Mouse (Mus musculus) embryonic facial prominence, embryonic 11.5 days (tissue): Measurements from ENCODE around the gene Mrpl14. TPM values are rescaled to one million over a fixed set of nuclear protein-coding genes. Genes with fewer than 3 reads are reported as not detected.

Experiments
- ATAC-seq: fragments of 200-750 bp; cut with Nextera tagmentation; replicated peaks from 2 replicates; pipeline ENCODE4 v1.8.0; 2017; ENCODE audit warnings: low read depth; ENCODE audit not compliant: insufficient number of reproducible peaks, low FRiP score, low TSS enrichment
- DNase-seq: peaks from one replicate; pipeline ENCODE4 v3.0.0-alpha.2; 2015; ENCODE audit warnings: low spot score
- H3K27ac ChIP-seq: fragments of 300-500 bp; sonication (generic); replicated peaks from 2 replicates; pipeline ENCODE4 v1.5.1; 2014; ENCODE audit warnings: mild to moderate bottlenecking, low read depth, low read length, control low read depth
- H3K27me3 ChIP-seq: fragments of 300-500 bp; sonication (generic); 2 replicates; pipeline ENCODE4 v1.6.1; 2014; ENCODE audit warnings: mild to moderate bottlenecking, low read length, moderate library complexity, mixed read lengths; ENCODE audit not compliant: control insufficient read depth, insufficient read depth
- H3K36me3 ChIP-seq: fragments of 300-500 bp; sonication (generic); replicated peaks from 2 replicates; pipeline ENCODE4 v1.6.1; 2014; ENCODE audit warnings: low read depth, mild to moderate bottlenecking, low read length, moderate library complexity, mixed read lengths; ENCODE audit not compliant: control insufficient read depth, insufficient read depth
- H3K4me1 ChIP-seq: fragments of 300-500 bp; sonication (generic); 2 replicates; pipeline ENCODE4 v1.6.1; 2014; ENCODE audit warnings: low read length, mixed read lengths; ENCODE audit not compliant: control insufficient read depth, insufficient read depth
- H3K4me2 ChIP-seq: fragments of 300-500 bp; sonication (generic); 2 replicates; pipeline ENCODE4 v1.6.1; 2014; ENCODE audit warnings: low read depth, mild to moderate bottlenecking, control low read depth, low read length, moderate library complexity
- H3K4me3 ChIP-seq: fragments of 300-500 bp; sonication (generic); 2 replicates; pipeline ENCODE4 v1.5.1; 2014; ENCODE audit warnings: low read depth, low read length, control low read depth
- H3K9ac ChIP-seq: fragments of 300-500 bp; sonication (generic); replicated peaks from 2 replicates; pipeline ENCODE4 v1.6.1; 2014; ENCODE audit warnings: mild to moderate bottlenecking, control low read depth, low read length
- H3K9me3 ChIP-seq: fragments of 300-500 bp; sonication (generic); replicated peaks from 2 replicates; pipeline ENCODE4 v1.6.1; 2016; ENCODE audit warnings: mild to moderate bottlenecking, low read length, inconsistent platforms, mixed read lengths; ENCODE audit not compliant: control insufficient read depth
- WGBS: fragments of 180-500 bp; shearing (Covaris S2); extraction: QIAGEN DNeasy Blood & Tissue Kit; methylation state at CpG from one replicate; pipeline ENCODE4 v1.1.7; 2014; 5-methylcytosine and 5-hydroxymethylcytosine counted together
- polyA plus RNA-seq: library from polyadenylated mRNA; unstranded; fragments of >200 nt; fragmentation: Nextera tagmentation; extraction: Ambion mirVana; gene quantifications from 2 replicates; pipeline ENCODE4 v1.2.1, GENCODE M21; 2014

The Mrpl14 gene
- polyA plus RNA-seq, 1 experiment from 2014 or later: 127 TPM

GRCm38 (mm10) chr17:45663106-45663919 lies 22.8 kb upstream of the Mrpl14 start:
- 25% methylated on average over 27 of the region's 27 CpGs for WGBS
- H3K36me3 ChIP-seq: no peaks in the 10 kb centered on the region

GRCm38 (mm10) chr17:45664608-45665007 lies 21.5 kb upstream of the Mrpl14 start:
- Histone ChIP-seq H3K36me3 (no peaks in the 10 kb centered on the region), H3K4me2 (no peak overlapping the region), H3K27me3 (no peaks in the 10 kb centered on the region), H3K4me1 (no peaks in the 10 kb centered on the region), H3K9me3 (no peaks in the 10 kb centered on the region), H3K27ac (no peak overlapping the region), H3K9ac (no peak overlapping the region), H3K4me3 (no peak overlapping the region)
- ATAC-seq (no peak), DNase-seq (no peak)
- WGBS: 87% methylated on average over 13 of the region's 13 CpGs

More at GRCm38 (mm10) chr17:45663106-45663919, 22.8 kb upstream of the Mrpl14 start:
- no peak overlapping the region for H3K4me3 ChIP-seq
- H3K4me2 ChIP-seq: no peak overlapping the region
- H3K9me3 ChIP-seq: no peaks in the 10 kb centered on the region
- no peaks in the 10 kb centered on the region for H3K4me1 ChIP-seq
- H3K27ac ChIP-seq: no peak overlapping the region
- no peak overlapping the region for H3K9ac ChIP-seq
- H3K27me3 ChIP-seq: no peaks in the 10 kb centered on the region
- peak; percentile 79 for DNase-seq
- peak; percentile 53; the same call in 1 of the 2 replicates for ATAC-seq

- H3K9me3 ChIP-seq: no peaks in the 10 kb centered on the region
- no peak overlapping the region for H3K4me3 ChIP-seq
- no peak for DNase-seq
- H3K9ac ChIP-seq: no peak overlapping the region
- ATAC-seq: no peak
- H3K36me3 ChIP-seq: peaks cover 2% of the 10 kb centered on the region; the same call in 1 of the 2 replicates
- H3K4me2 ChIP-seq: no peak overlapping the region
- WGBS: 80% methylated on average over 11 of the region's 11 CpGs
- H3K4me1 ChIP-seq: no peaks in the 10 kb centered on the region
- no peak overlapping the region for H3K27ac ChIP-seq
- H3K27me3 ChIP-seq: no peaks in the 10 kb centered on the region
These were observed 20.0 kb upstream of the Mrpl14 start for GRCm38 (mm10) chr17:45666091-45666490.

- Histone ChIP-seq H3K4me2 (no peak overlapping the region), H3K27me3 (no peaks in the 10 kb centered on the region), H3K9ac (no peak overlapping the region), H3K36me3 (peaks cover 2% of the 10 kb centered on the region), H3K27ac (no peak overlapping the region), H3K9me3 (no peaks in the 10 kb centered on the region), H3K4me1 (no peaks in the 10 kb centered on the region), H3K4me3 (no peak overlapping the region)
- no peak for DNase-seq
- 92% methylated on average over 10 of the region's 10 CpGs for whole genome bisulfite sequencing
- no peak for ATAC-seq
These were observed 18.6 kb upstream of the Mrpl14 start for GRCm38 (mm10) chr17:45667481-45667880.

GRCm38 (mm10) chr17:45667986-45668385 lies 18.1 kb upstream of the Mrpl14 start:
- 89% methylated on average over 10 of the region's 10 CpGs for WGBS
- ATAC-seq: no peak
- peaks cover 6% of the 10 kb centered on the region for H3K36me3 ChIP-seq

GRCm38 (mm10) chr17:45671821-45672220 lies 14.3 kb upstream of the Mrpl14 start:
- Histone ChIP-seq H3K4me3 (no peak overlapping the region), H3K9me3 (no peaks in the 10 kb centered on the region), H3K9ac (no peak overlapping the region), H3K36me3 (peaks cover 6% of the 10 kb centered on the region), H3K4me1 (no peaks in the 10 kb centered on the region), H3K27me3 (no peaks in the 10 kb centered on the region), H3K4me2 (no peak overlapping the region), H3K27ac (no peak overlapping the region)
- 80% methylated on average over 1 of the region's 1 CpGs for WGBS
- no peak for ATAC-seq
- no peak for DNase-seq

More at GRCm38 (mm10) chr17:45667986-45668385, 18.1 kb upstream of the Mrpl14 start:
- Histone ChIP-seq H3K27me3 (no peaks in the 10 kb centered on the region), H3K27ac (no peak overlapping the region), H3K9ac (no peak overlapping the region), H3K4me2 (no peak overlapping the region), H3K9me3 (no peaks in the 10 kb centered on the region), H3K4me3 (no peak overlapping the region), H3K4me1 (no peaks in the 10 kb centered on the region)
- no peak for DNase-seq

GRCm38 (mm10) chr17:45672598-45672997 lies 13.5 kb upstream of the Mrpl14 start:
- ATAC-seq (no peak), DNase-seq (no peak)
- H3K9ac ChIP-seq: no peak overlapping the region
- no peak overlapping the region for H3K27ac ChIP-seq
- H3K27me3 ChIP-seq: no peaks in the 10 kb centered on the region
- no peak overlapping the region for H3K4me2 ChIP-seq
- no peak overlapping the region for H3K4me3 ChIP-seq
- WGBS: 83% methylated on average over 2 of the region's 2 CpGs
- no peaks in the 10 kb centered on the region for H3K4me1 ChIP-seq
- H3K36me3 ChIP-seq: peaks cover 6% of the 10 kb centered on the region
- H3K9me3 ChIP-seq: no peaks in the 10 kb centered on the region

GRCm38 (mm10) chr17:45678106-45678505 lies 8.0 kb upstream of the Mrpl14 start:
- peaks cover 4% of the 10 kb centered on the region; the same call in 1 of the 2 replicates for H3K4me1 ChIP-seq
- no peaks in the 10 kb centered on the region for H3K36me3 ChIP-seq
- H3K27me3 ChIP-seq: no peaks in the 10 kb centered on the region
- H3K9me3 ChIP-seq: no peaks in the 10 kb centered on the region
- ATAC-seq (peak; percentile 25; the same call in 1 of the 2 replicates), DNase-seq (peak; percentile 73)
- H3K4me2 ChIP-seq: no peak overlapping the region
- H3K27ac ChIP-seq: no peak overlapping the region
- WGBS: 32% methylated on average over 7 of the region's 7 CpGs
- H3K4me3 ChIP-seq: no peak overlapping the region
- H3K9ac ChIP-seq: no peak overlapping the region
